Mouse (Mus musculus): ENCODE data around the gene Car2.

The Car2 gene

GRCm38 (mm10) chr3:14886102-14887098 lies at the start of gene Car2:
TSS of gene Car2 (plus strand) at chr3:14886273.
- peak; percentile 75 for DNase-seq (ENCODE audit: low spot score)

- no peak for DNase-seq (ENCODE audit: low spot score)
Observed at GRCm38 (mm10) chr3:14838936-14839335, 47.1 kb upstream of the Car2 start.

- DNase-seq (ENCODE audit: low spot score): no peak
Observed at GRCm38 (mm10) chr3:14839466-14840118, 46.5 kb upstream of the Car2 start.

- no peak for DNase-seq (ENCODE audit: low spot score)
Observed at GRCm38 (mm10) chr3:14848587-14849254, 37.4 kb upstream of the Car2 start.

GRCm38 (mm10) chr3:14853966-14854365 lies 32.1 kb upstream of the Car2 start:
- DNase-seq (ENCODE audit: low spot score): no peak

GRCm38 (mm10) chr3:14854446-14854845 lies 31.6 kb upstream of the Car2 start:
- DNase-seq (ENCODE audit: low spot score): no peak

GRCm38 (mm10) chr3:14857874-14858273 lies 28.2 kb upstream of the Car2 start:
- no peak for DNase-seq (ENCODE audit: low spot score)

- no peak for DNase-seq (ENCODE audit: low spot score)
Observed at GRCm38 (mm10) chr3:14860291-14860690, 25.8 kb upstream of the Car2 start.

- no peak for DNase-seq (ENCODE audit: low spot score)
Observed at GRCm38 (mm10) chr3:14861165-14861564, 24.9 kb upstream of the Car2 start.

GRCm38 (mm10) chr3:14861787-14862186 lies 24.3 kb upstream of the Car2 start:
- peak; percentile 29 for DNase-seq (ENCODE audit: low spot score)

- no peak for DNase-seq (ENCODE audit: low spot score)
Observed at GRCm38 (mm10) chr3:14862654-14863021, 23.4 kb upstream of the Car2 start.

GRCm38 (mm10) chr3:14863022-14863711 lies 22.9 kb upstream of the Car2 start, which contains the start of gene Car3:
TSS of gene Car3 (plus strand) at chr3:14863512.
- DNase-seq (ENCODE audit: low spot score): peak; percentile 68

- no peak for DNase-seq (ENCODE audit: low spot score)
Observed at GRCm38 (mm10) chr3:14863922-14864321, 22.2 kb upstream of the Car2 start.

- no peak for DNase-seq (ENCODE audit: low spot score)
Observed at GRCm38 (mm10) chr3:14865941-14866340, 20.1 kb upstream of the Car2 start.

GRCm38 (mm10) chr3:14869779-14870178 lies 16.3 kb upstream of the Car2 start:
- peak; percentile 83 for DNase-seq (ENCODE audit: low spot score)

- no peak for DNase-seq (ENCODE audit: low spot score)
Observed at GRCm38 (mm10) chr3:14870528-14870927, 15.5 kb upstream of the Car2 start.

- no peak for DNase-seq (ENCODE audit: low spot score)
Observed at GRCm38 (mm10) chr3:14871386-14871785, 14.7 kb upstream of the Car2 start.

GRCm38 (mm10) chr3:14874402-14875040 lies 11.6 kb upstream of the Car2 start:
- DNase-seq (ENCODE audit: low spot score): peak; percentile 76

GRCm38 (mm10) chr3:14876325-14876918 lies 9.7 kb upstream of the Car2 start:
- no peak for DNase-seq (ENCODE audit: low spot score)

GRCm38 (mm10) chr3:14877251-14877909 lies 8.7 kb upstream of the Car2 start:
- DNase-seq (ENCODE audit: low spot score): no peak

All from retina, embryonic 14.5 days (tissue).